ENCODE assay signal across 9 mouse cellular contexts in the genomic region with DNA sequence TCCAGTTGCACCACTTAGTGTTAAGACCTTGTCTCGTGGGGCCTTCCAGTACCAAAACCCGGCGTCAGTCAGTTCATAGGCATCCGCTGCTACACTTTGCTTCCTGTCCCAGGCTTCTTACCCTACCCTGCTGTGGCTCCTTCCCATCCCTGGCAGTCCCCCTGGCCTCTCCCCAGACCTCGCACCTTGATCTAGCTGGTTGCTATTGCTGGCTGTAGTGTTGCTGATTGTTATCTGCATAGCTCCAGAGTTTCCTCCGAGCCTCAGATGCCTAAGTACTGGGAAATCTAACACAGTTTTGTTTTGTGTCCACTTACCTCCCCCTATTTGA. TPM values are rescaled to one million over a fixed set of nuclear protein-coding genes. Genes with fewer than 3 reads are reported as not detected.
DNase-seq lines count a peak whose midpoint lies in the region; ATAC-seq and TF ChIP-seq lines count a peak whose summit lies in the region.
"Had no signal": no experiment of that assay in that cellular context is flagged by ENCODE, and none has a peak within 500 bp of the region (broad histone marks: within the 10 kb centered on the region; RNA-seq: fewer than 3 reads in every experiment).

No protein-coding gene starts in this region.

- peak overlapping the region; percentile 71 for H3K4me3 ChIP-seq in embryonic fibroblast, embryonic 13.5 days (ENCODE audit: insufficient read depth, low read length)
- peak overlapping the region; percentile 85 for H3K4me3 ChIP-seq in intestine, postnatal 0 days (ENCODE audit: low read depth, low read length)
- peak overlapping the region; percentile 87 for H3K4me3 ChIP-seq in lung, postnatal 0 days (ENCODE audit: low read depth, low read length)

- WGBS in intestine, postnatal 0 days: 6% methylated on average over 6 of the region's 6 CpGs
- WGBS in lung, postnatal 0 days: 8% methylated on average over 6 of the region's 6 CpGs

- TF ChIP-seq CTCF in embryonic fibroblast, embryonic 13.5 days (IDR thresholded peaks at IDR 0.05; ENCODE audit: borderline replicate concordance, insufficient read depth, low read length): no peak
- TF ChIP-seq CTCF in intestine, postnatal 0 days (IDR thresholded peaks at IDR 0.05; ENCODE audit: low read depth): no peak
- no peak for TF ChIP-seq CTCF in lung, postnatal 0 days (IDR thresholded peaks at IDR 0.05)

- ATAC-seq in intestine, postnatal 0 days: peak; percentile 33
- no peak for ATAC-seq in lung, postnatal 0 days

- H3K4me2 ChIP-seq in intestine, postnatal 0 days (replicated peaks; ENCODE audit: low read depth): peak overlapping the region; percentile 93
- peak overlapping the region; percentile 91 for H3K4me2 ChIP-seq in lung, postnatal 0 days (replicated peaks; ENCODE audit: low read depth, low read length)

- H3K27me3 ChIP-seq in intestine, postnatal 0 days (replicated peaks; ENCODE audit: control insufficient read depth, insufficient read depth, low read length): no peaks in the 10 kb centered on the region
- H3K27me3 ChIP-seq in lung, postnatal 0 days (replicated peaks; ENCODE audit: insufficient read depth, low read length): no peaks in the 10 kb centered on the region

- H3K27ac ChIP-seq in embryonic fibroblast, embryonic 13.5 days (ENCODE audit: insufficient read depth, low read length): no peak overlapping the region
- H3K27ac ChIP-seq in intestine, postnatal 0 days (ENCODE audit: low read depth, low read length): peak overlapping the region; percentile 95
- H3K27ac ChIP-seq in lung, postnatal 0 days (ENCODE audit: low read length): no peak overlapping the region

- TF ChIP-seq EP300 in lung, postnatal 0 days (IDR thresholded peaks at IDR 0.05): no peak

- no peaks in the 10 kb centered on the region; the same call in 1 of the 2 replicates for H3K36me3 ChIP-seq in intestine, postnatal 0 days (ENCODE audit: control insufficient read depth, insufficient read depth)
- H3K36me3 ChIP-seq in lung, postnatal 0 days (ENCODE audit: insufficient read depth, low read length): no peaks in the 10 kb centered on the region

- no peaks in the 10 kb centered on the region for H3K9me3 ChIP-seq in intestine, postnatal 0 days (ENCODE audit: control insufficient read depth)
- no peaks in the 10 kb centered on the region for H3K9me3 ChIP-seq in lung, postnatal 0 days (ENCODE audit: low read length)

- TF ChIP-seq POLR2A in embryonic fibroblast, embryonic 13.5 days (IDR thresholded peaks at IDR 0.05; ENCODE audit: low read depth, low read length): no peak

- peak overlapping the region; percentile 89 for H3K9ac ChIP-seq in intestine, postnatal 0 days (ENCODE audit: low read depth, low read length)
- H3K9ac ChIP-seq in lung, postnatal 0 days (replicated peaks; ENCODE audit: low read depth): peak overlapping the region; percentile 72

- DNase-seq in thymus, adult 18-20 months: peak; percentile 5 to 19
- DNase-seq in thymus, postnatal 4 days: no peak
- peak; percentile 8 for DNase-seq in lung, postnatal 0 days (ENCODE audit: low spot score)
- peak; percentile 46 for DNase-seq in testis, postnatal 10 days (ENCODE audit: low spot score)
- no peak for DNase-seq in frontal cortex, postnatal 10 days (ENCODE audit: low spot score in 2 of 2)
- DNase-seq in adrenal gland, postnatal 4 days (ENCODE audit: low spot score in 2 of 2): no peak

- H3K4me1 ChIP-seq in embryonic fibroblast, embryonic 13.5 days (ENCODE audit: control insufficient read depth, insufficient read depth, low read length): peaks cover 5% of the 10 kb centered on the region; the same call in 1 of the 2 replicates
- peaks cover 3% of the 10 kb centered on the region; the same call in 1 of the 2 replicates for H3K4me1 ChIP-seq in intestine, postnatal 0 days (replicated peaks; ENCODE audit: control insufficient read depth, insufficient read depth, low read length)
- peaks cover 9% of the 10 kb centered on the region; the same call in 1 of the 2 replicates for H3K4me1 ChIP-seq in lung, postnatal 0 days (ENCODE audit: insufficient read depth, low read depth, low read length)

RNA-seq across cellular contexts. Expression of gene Atpaf2, which starts 0.2 kb away (rescaled TPM):
- polyA plus RNA-seq in embryonic fibroblast, embryonic 13.5 days (2011; ENCODE audit: insufficient read length, low read depth, missing spikeins): 24.9 and 28.8 TPM in 2 replicates
- 60.3 and 70.4 TPM in 2 replicates for polyA plus RNA-seq in intestine, postnatal 0 days (2015; fragmentation: Nextera tagmentation; extraction: Ambion mirVana)
- polyA plus RNA-seq in lung, postnatal 0 days (2015; fragmentation: Nextera tagmentation; extraction: Ambion mirVana): 24.1 and 24.7 TPM in 2 replicates
- total RNA-seq in adrenal gland, postnatal 4 days (2021): 10 to 100 TPM; 63.2 to 76.7 TPM

RNA-seq across cellular contexts. Expression of gene Gid4, which starts 1.5 kb away (rescaled TPM):
- 16.2 and 18.0 TPM in 2 replicates for polyA plus RNA-seq in embryonic fibroblast, embryonic 13.5 days (2011; ENCODE audit: insufficient read length, low read depth, missing spikeins)
- polyA plus RNA-seq in intestine, postnatal 0 days (2015; fragmentation: Nextera tagmentation; extraction: Ambion mirVana): 11.3 and 12.2 TPM in 2 replicates
- 12.6 and 15.4 TPM in 2 replicates for polyA plus RNA-seq in lung, postnatal 0 days (2015; fragmentation: Nextera tagmentation; extraction: Ambion mirVana)
- total RNA-seq in adrenal gland, postnatal 4 days (2021): 10 to 100 TPM; 32.1 to 32.8 TPM

RNA-seq across cellular contexts. Expression of gene Drg2, which starts 36.0 kb away (rescaled TPM):
- polyA plus RNA-seq in embryonic fibroblast, embryonic 13.5 days (2011; ENCODE audit: insufficient read length, low read depth, missing spikeins): 53.4 and 56.7 TPM in 2 replicates
- polyA plus RNA-seq in intestine, postnatal 0 days (2015; fragmentation: Nextera tagmentation; extraction: Ambion mirVana): 40.9 and 41.7 TPM in 2 replicates
- 48.6 and 49.1 TPM in 2 replicates for polyA plus RNA-seq in lung, postnatal 0 days (2015; fragmentation: Nextera tagmentation; extraction: Ambion mirVana)
- total RNA-seq in adrenal gland, postnatal 4 days (2021): 10 to 100 TPM; 78.7 to 79.8 TPM

RNA-seq across cellular contexts. Expression of gene Myo15, which starts 50.7 kb away (rescaled TPM):
- not detected in 2 replicates for polyA plus RNA-seq in embryonic fibroblast, embryonic 13.5 days (2011; ENCODE audit: insufficient read length, low read depth, missing spikeins)
- polyA plus RNA-seq in intestine, postnatal 0 days (2015; fragmentation: Nextera tagmentation; extraction: Ambion mirVana): 0.03 and 0.05 TPM in 2 replicates
- polyA plus RNA-seq in lung, postnatal 0 days (2015; fragmentation: Nextera tagmentation; extraction: Ambion mirVana): 0.12 and 0.21 TPM in 2 replicates
- total RNA-seq in adrenal gland, postnatal 4 days (2021): 1 to 10 TPM in 1 of 2 experiments, under 1 TPM in 1; 0.62 to 1.1 TPM
- total RNA-seq: heart, adult 18-20 months had no signal

Comparison
In these comparisons a context has a peak if more than half of its experiments do, and no peak if none do; other contexts are left out.
1. DNase-seq: peak in thymus, adult 18-20 months (2 of 2), lung, postnatal 0 days (single experiment) and testis, postnatal 10 days (single experiment); none in thymus, postnatal 4 days (single experiment), frontal cortex, postnatal 10 days (0 of 2) and adrenal gland, postnatal 4 days (0 of 2).
2. Peak in every context shown above with its lines, with median percentiles within 50 percentile points of each other: H3K4me3 ChIP-seq.